Mouse (Mus musculus): ENCODE data around the gene Ovol1.

The Ovol1 gene

GRCm38 (mm10) chr19:5515840-5516777 is 44.3 kb downstream of the Ovol1 start:
- DNase-seq, result peak; percentile 34

- no peak for DNase-seq
Measured at GRCm38 (mm10) chr19:5513005-5513349, 47.5 kb downstream of the Ovol1 start.

- no peak for DNase-seq
Measured at GRCm38 (mm10) chr19:5512091-5513004, 48.1 kb downstream of the Ovol1 start.

GRCm38 (mm10) chr19:5511074-5511632 is 49.3 kb downstream of the Ovol1 start:
- no peak for DNase-seq

- peak; percentile 99 for DNase-seq
Measured at GRCm38 (mm10) chr19:5510031-5511026, 50.1 kb downstream of the Ovol1 start, which contains the start of gene Snx32. TSS of gene Snx32 (minus strand) at chr19:5510538.

- no peak for DNase-seq
Measured at GRCm38 (mm10) chr19:5503687-5504086, 56.8 kb downstream of the Ovol1 start, which contains the start of gene 1700020D05Rik. TSS of gene 1700020D05Rik (minus strand) at chr19:5503787.

- no peak for DNase-seq
Measured at GRCm38 (mm10) chr19:5500330-5500875, 60.0 kb downstream of the Ovol1 start.
